Mouse (Mus musculus): ENCODE measurements around the gene Treh. TPM values are rescaled to one million over a fixed set of nuclear protein-coding genes. Genes with fewer than 3 reads are reported as not detected.

The Treh gene
- polyA plus RNA-seq, 1 experiment from 2014 or later: not detected

- H3K4me2 ChIP-seq: peak overlapping the region; percentile 47
- H3K9me3 ChIP-seq (replicated peaks): no peaks in the 10 kb centered on the region
- peak; percentile 47; the same call in 1 of the 2 replicates for ATAC-seq (ENCODE audit: low read depth)
- no peak overlapping the region; the same call in 1 of the 2 replicates for H3K4me3 ChIP-seq (replicated peaks)
- 0 out of 2 replicates have a peak overlapping the region, but pooled peaks have one; percentile 33 for H3K9ac ChIP-seq
- 0 out of 2 replicates have a peak, but pooled peaks cover 4% of the 10 kb centered on the region for H3K27me3 ChIP-seq
- DNase-seq: no peak
- H3K27ac ChIP-seq: no peak overlapping the region; the same call in 1 of the 2 replicates
- 31% methylated on average over 15 of the region's 15 CpGs for WGBS (ENCODE audit: insufficient replicate concordance)
- 0 out of 2 replicates have a peak, but pooled peaks cover under 1% of the 10 kb centered on the region for H3K36me3 ChIP-seq
- peaks cover 10% of the 10 kb centered on the region for H3K4me1 ChIP-seq (replicated peaks)
Observed at GRCm38 (mm10) chr9:44645924-44646323, 27.1 kb upstream of the Treh start.

DNA sequence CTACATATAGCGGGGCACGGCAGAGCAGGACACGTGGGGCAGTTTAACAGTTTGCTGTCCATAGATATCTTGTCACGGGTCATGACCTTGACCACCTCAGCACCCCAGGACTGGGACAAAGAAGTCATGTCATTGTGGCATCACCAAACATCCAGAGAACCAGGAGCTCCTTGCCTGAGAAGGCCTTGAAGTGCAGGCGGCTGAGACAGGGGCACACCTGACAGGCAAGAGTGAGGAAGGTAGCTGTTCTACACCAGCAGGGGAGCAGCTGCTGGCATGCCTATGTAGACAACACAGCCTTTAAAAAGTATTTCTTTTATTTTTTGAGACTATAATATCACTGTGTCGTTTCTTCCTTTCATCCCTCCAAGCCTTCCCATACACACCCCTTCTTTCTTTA, 26.7 kb upstream of the Treh start:
- no peak overlapping the region; the same call in 1 of the 2 replicates for H3K27ac ChIP-seq
- 50% methylated on average over 6 of the region's 6 CpGs for WGBS (ENCODE audit: insufficient replicate concordance)
- no peak overlapping the region; the same call in 1 of the 2 replicates for H3K4me3 ChIP-seq (replicated peaks)
- DNase-seq (no peak), ATAC-seq (ENCODE audit: low read depth) (no peak)
- peaks cover 10% of the 10 kb centered on the region for H3K4me1 ChIP-seq (replicated peaks)
- H3K36me3 ChIP-seq: no peaks in the 10 kb centered on the region
- no peaks in the 10 kb centered on the region for H3K9me3 ChIP-seq (replicated peaks)
- H3K9ac ChIP-seq: peak overlapping the region; percentile 33; the same call in 1 of the 2 replicates
- peak overlapping the region; percentile 47 for H3K4me2 ChIP-seq
- H3K27me3 ChIP-seq: 0 out of 2 replicates have a peak, but pooled peaks cover 4% of the 10 kb centered on the region

DNA sequence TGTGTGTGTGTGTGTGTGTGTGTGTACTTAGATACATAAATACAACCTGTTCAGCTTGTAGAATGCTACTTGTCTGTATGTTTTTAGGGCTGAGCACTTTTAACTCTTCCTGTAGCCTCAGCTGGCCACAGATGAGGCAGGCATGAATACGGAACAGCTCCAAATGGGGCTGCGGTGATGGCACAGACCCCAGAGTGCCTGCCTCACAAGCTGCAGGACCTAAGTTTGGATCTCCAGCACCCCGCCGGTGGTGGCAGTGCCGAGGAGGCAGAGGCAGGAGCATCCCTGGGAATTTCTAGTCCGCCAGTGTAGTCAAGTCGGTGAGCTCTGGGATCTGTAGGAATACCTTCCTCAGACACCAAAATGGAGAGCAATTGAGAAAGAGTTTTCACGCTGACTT, 26.0 kb upstream of the Treh start:
- DNase-seq: no peak
- Histone ChIP-seq H3K27ac (no peak overlapping the region), H3K4me2 (no peak overlapping the region), H3K4me3 (replicated peaks) (no peak overlapping the region), H3K36me3 (no peaks in the 10 kb centered on the region), H3K27me3 (0 out of 2 replicates have a peak, but pooled peaks cover 4% of the 10 kb centered on the region), H3K9ac (no peak overlapping the region), H3K4me1 (replicated peaks) (peaks cover 14% of the 10 kb centered on the region), H3K9me3 (replicated peaks) (no peaks in the 10 kb centered on the region)
- 81% methylated on average over 8 of the region's 8 CpGs for WGBS (ENCODE audit: insufficient replicate concordance)
- no peak for ATAC-seq (ENCODE audit: low read depth)

GRCm38 (mm10) chr9:44647656-44648055, 25.4 kb upstream of the Treh start:
- H3K9ac ChIP-seq: no peak overlapping the region
- WGBS (ENCODE audit: insufficient replicate concordance): 73% methylated on average over 4 of the region's 4 CpGs
- ATAC-seq (ENCODE audit: low read depth): no peak

GRCm38 (mm10) chr9:44648881-44649281, 24.2 kb upstream of the Treh start:
- Histone ChIP-seq H3K9me3 (replicated peaks) (no peaks in the 10 kb centered on the region), H3K27ac (no peak overlapping the region), H3K27me3 (0 out of 2 replicates have a peak, but pooled peaks cover 4% of the 10 kb centered on the region), H3K9ac (no peak overlapping the region), H3K4me2 (no peak overlapping the region), H3K36me3 (no peaks in the 10 kb centered on the region), H3K4me1 (replicated peaks) (peaks cover 14% of the 10 kb centered on the region), H3K4me3 (replicated peaks) (no peak overlapping the region)
- 37% methylated on average over 7 of the region's 7 CpGs for WGBS (ENCODE audit: insufficient replicate concordance)
- ATAC-seq (ENCODE audit: low read depth): no peak
- no peak for DNase-seq

More at GRCm38 (mm10) chr9:44647656-44648055, 25.4 kb upstream of the Treh start:
- no peak overlapping the region for H3K4me3 ChIP-seq (replicated peaks)
- H3K27ac ChIP-seq: no peak overlapping the region
- no peak overlapping the region for H3K4me2 ChIP-seq
- no peaks in the 10 kb centered on the region for H3K9me3 ChIP-seq (replicated peaks)
- H3K36me3 ChIP-seq: no peaks in the 10 kb centered on the region
- H3K27me3 ChIP-seq: 0 out of 2 replicates have a peak, but pooled peaks cover 4% of the 10 kb centered on the region
- no peak for DNase-seq
- peaks cover 14% of the 10 kb centered on the region for H3K4me1 ChIP-seq (replicated peaks)

GRCm38 (mm10) chr9:44652027-44652426, 21.0 kb upstream of the Treh start:
- Histone ChIP-seq H3K9ac (no peak overlapping the region), H3K9me3 (replicated peaks) (no peaks in the 10 kb centered on the region), H3K4me3 (replicated peaks) (no peak overlapping the region), H3K27ac (no peak overlapping the region), H3K4me1 (replicated peaks) (peaks cover 10% of the 10 kb centered on the region; the same call in 1 of the 2 replicates), H3K27me3 (0 out of 2 replicates have a peak, but pooled peaks cover 4% of the 10 kb centered on the region), H3K36me3 (no peaks in the 10 kb centered on the region), H3K4me2 (no peak overlapping the region)
- 8% methylated on average over 8 of the region's 8 CpGs for WGBS (ENCODE audit: insufficient replicate concordance)
- DNase-seq (peak; percentile 24), ATAC-seq (ENCODE audit: low read depth) (peak; percentile 68; the same call in 1 of the 2 replicates)

GRCm38 (mm10) chr9:44653896-44654295, 19.1 kb upstream of the Treh start:
- 50% methylated on average over 4 of the region's 4 CpGs for WGBS (ENCODE audit: insufficient replicate concordance)
- Histone ChIP-seq H3K27ac (no peak overlapping the region), H3K9me3 (replicated peaks) (no peaks in the 10 kb centered on the region), H3K36me3 (no peaks in the 10 kb centered on the region), H3K4me3 (replicated peaks) (no peak overlapping the region), H3K4me1 (replicated peaks) (peaks cover 10% of the 10 kb centered on the region; the same call in 1 of the 2 replicates), H3K27me3 (0 out of 2 replicates have a peak, but pooled peaks cover 4% of the 10 kb centered on the region), H3K4me2 (no peak overlapping the region), H3K9ac (no peak overlapping the region)
- no peak for DNase-seq
- no peak for ATAC-seq (ENCODE audit: low read depth)

DNA sequence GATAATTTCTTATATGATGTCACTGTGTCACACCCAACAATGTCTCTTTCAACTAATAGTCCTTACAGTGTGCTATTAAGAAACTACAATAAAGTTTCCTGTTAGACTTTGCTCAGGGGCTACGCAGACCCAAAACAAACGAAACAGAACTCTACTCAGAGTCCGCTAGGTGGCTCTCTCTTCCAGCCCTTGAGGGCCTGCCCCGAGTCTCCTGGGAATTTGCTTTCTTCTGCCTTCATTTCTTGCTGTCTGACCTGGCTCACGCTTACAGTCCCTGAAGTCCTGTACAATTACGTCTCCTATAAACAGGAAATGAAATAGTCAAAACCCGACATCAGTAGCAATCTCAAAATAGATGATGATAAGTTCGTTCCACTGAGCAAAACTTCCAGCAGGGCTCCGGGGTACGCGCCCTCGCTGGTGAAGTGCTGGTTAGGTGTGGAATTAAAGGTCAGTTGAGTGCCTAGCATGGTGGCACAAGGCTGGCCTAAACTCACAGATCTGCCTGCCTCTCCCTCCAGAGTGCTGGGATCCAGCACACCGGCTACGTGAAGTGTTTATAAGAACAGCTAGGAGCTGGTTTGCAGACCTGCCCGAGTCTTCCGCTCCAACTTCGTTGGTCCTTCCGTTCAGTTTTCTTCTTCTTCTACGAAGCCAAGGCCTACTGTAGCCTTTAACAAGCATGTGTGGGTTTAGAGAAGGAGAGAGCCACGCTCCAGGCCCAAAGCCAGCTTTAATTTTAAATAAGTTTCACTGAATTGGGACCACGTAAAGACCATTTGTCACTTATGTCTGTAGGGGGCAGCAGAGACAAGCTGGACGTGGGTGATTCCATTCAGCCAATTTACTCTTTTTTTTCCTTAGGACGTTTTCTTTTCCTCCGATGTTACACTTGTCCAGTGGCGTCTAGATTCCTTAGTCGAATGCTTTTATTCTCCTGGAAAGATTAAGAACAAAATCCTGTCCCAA, 17.7 kb upstream of the Treh start:
- Histone ChIP-seq H3K27me3 (no peaks in the 10 kb centered on the region), H3K4me3 (replicated peaks) (peak overlapping the region; percentile 33), H3K4me2 (peak overlapping the region; percentile 59), H3K9ac (peak overlapping the region; percentile 44; the same call in 1 of the 2 replicates), H3K36me3 (no peaks in the 10 kb centered on the region), H3K4me1 (replicated peaks) (peaks cover 10% of the 10 kb centered on the region; the same call in 1 of the 2 replicates), H3K9me3 (replicated peaks) (no peaks in the 10 kb centered on the region), H3K27ac (no peak overlapping the region)
- peak; percentile 46 for DNase-seq
- no peak for ATAC-seq (ENCODE audit: low read depth)
- WGBS (ENCODE audit: insufficient replicate concordance): 25% methylated on average over 26 of the region's 26 CpGs

GRCm38 (mm10) chr9:44663706-44664105, 9.3 kb upstream of the Treh start:
- peaks cover 3% of the 10 kb centered on the region; the same call in 1 of the 2 replicates for H3K27me3 ChIP-seq
- H3K4me1 ChIP-seq (replicated peaks): no peaks in the 10 kb centered on the region
- ATAC-seq (ENCODE audit: low read depth) (no peak), DNase-seq (no peak)
- H3K27ac ChIP-seq: no peak overlapping the region
- H3K9ac ChIP-seq: no peak overlapping the region
- no peak overlapping the region for H3K4me3 ChIP-seq (replicated peaks)
- no peaks in the 10 kb centered on the region for H3K9me3 ChIP-seq (replicated peaks)
- no peak overlapping the region for H3K4me2 ChIP-seq
- no peaks in the 10 kb centered on the region for H3K36me3 ChIP-seq
- 68% methylated on average over 6 of the region's 6 CpGs for WGBS (ENCODE audit: insufficient replicate concordance)

- Histone ChIP-seq H3K9me3 (replicated peaks) (no peaks in the 10 kb centered on the region), H3K4me3 (replicated peaks) (no peak overlapping the region), H3K27ac (no peak overlapping the region), H3K27me3 (peaks cover 3% of the 10 kb centered on the region; the same call in 1 of the 2 replicates), H3K4me1 (replicated peaks) (no peaks in the 10 kb centered on the region), H3K4me2 (no peak overlapping the region), H3K9ac (no peak overlapping the region), H3K36me3 (no peaks in the 10 kb centered on the region)
- DNase-seq (no peak), ATAC-seq (ENCODE audit: low read depth) (no peak)
- WGBS (ENCODE audit: insufficient replicate concordance): 70% methylated on average over 5 of the region's 5 CpGs
Observed at GRCm38 (mm10) chr9:44671416-44671815, 1.6 kb upstream of the Treh start.

- WGBS (ENCODE audit: insufficient replicate concordance): 29% methylated on average over 2 of the region's 2 CpGs
- no peak overlapping the region for H3K4me3 ChIP-seq (replicated peaks)
- ATAC-seq (ENCODE audit: low read depth) (no peak), DNase-seq (no peak)
- no peaks in the 10 kb centered on the region for H3K9me3 ChIP-seq (replicated peaks)
- H3K27me3 ChIP-seq: peaks cover under 1% of the 10 kb centered on the region; the same call in 1 of the 2 replicates
- no peaks in the 10 kb centered on the region for H3K4me1 ChIP-seq (replicated peaks)
- H3K27ac ChIP-seq: no peak overlapping the region
- no peak overlapping the region for H3K9ac ChIP-seq
- no peaks in the 10 kb centered on the region for H3K36me3 ChIP-seq
- no peak overlapping the region for H3K4me2 ChIP-seq
Observed at GRCm38 (mm10) chr9:44672291-44672865, 655 bp upstream of the Treh start.
